1 mouse cellular context compared by ENCODE assay signal in genomic region chr1:64736681-64737501, GRCm38 (mm10).
TF ChIP-seq lines count a peak whose summit lies in the region.

No protein-coding gene starts in this region.

TF ChIP-seq in MEL, 35 proteins besides CTCF, POLR2A, EP300 and RAD21 (continued from another document):
- no peak for TF ChIP-seq TCF12 (IDR thresholded peaks at IDR 0.05; ENCODE audit: low read depth, low read length)
- TF ChIP-seq USF1 (IDR thresholded peaks at IDR 0.05; ENCODE audit: low read depth, low read length) = no peak
- peak; percentile 33; the same call in 1 of the 2 replicates for TF ChIP-seq SIN3A (IDR thresholded peaks at IDR 0.05; ENCODE audit: low read length)
- TF ChIP-seq MXI1 (IDR thresholded peaks at IDR 0.05; ENCODE audit: low read depth, low read length) = 0 out of 2 replicates have a peak, but pooled peaks have one; percentile 18
- TF ChIP-seq GABPA (IDR thresholded peaks at IDR 0.05; ENCODE audit: low read depth, low read length) = no peak
